Mouse (Mus musculus): Measurements from ENCODE around the gene Sorbs2. TPM values are rescaled to one million over a fixed set of nuclear protein-coding genes. Genes with fewer than 3 reads are reported as not detected.

Gene Sorbs2
- polyA plus RNA-seq, 1 experiment = 14.3 TPM

GRCm38 (mm10) chr8:45816765-45817426 lies 309.3 kb downstream of the Sorbs2 start:
- Histone ChIP-seq H3K36me3 (ENCODE audit: control insufficient read depth, insufficient read depth) (peaks cover 4% of the 10 kb centered on the region), H3ac (ENCODE audit: control insufficient read depth, insufficient read length) (no peak overlapping the region), H3K4me2 (ENCODE audit: low read depth) (no peak overlapping the region), H3K27me3 (ENCODE audit: control insufficient read depth, insufficient read depth, insufficient read length) (no peaks in the 10 kb centered on the region), H3K79me2 (ENCODE audit: control insufficient read depth, insufficient read depth) (no peaks in the 10 kb centered on the region), H3K4me3 (no peak overlapping the region)
- TF ChIP-seq SRF (IDR thresholded peaks at IDR 0.05; ENCODE audit: control insufficient read depth, insufficient read length, low read depth) (no peak), USF1 (IDR thresholded peaks at IDR 0.05; ENCODE audit: low read depth) (no peak), TCF12 (IDR thresholded peaks at IDR 0.05; ENCODE audit: insufficient read depth, poor library complexity, severe bottlenecking) (no peak), MYOD1 (IDR thresholded peaks at IDR 0.05; ENCODE audit: control insufficient read depth in 1 of 3, insufficient read length in 2 of 3, low read depth in 2 of 3) (no peak)

- Histone ChIP-seq H3K27me3 (ENCODE audit: control insufficient read depth, insufficient read depth, insufficient read length) (no peaks in the 10 kb centered on the region), H3K36me3 (ENCODE audit: control insufficient read depth, insufficient read depth) (no peaks in the 10 kb centered on the region), H3ac (ENCODE audit: control insufficient read depth, insufficient read length) (no peak overlapping the region), H3K79me2 (ENCODE audit: control insufficient read depth, insufficient read depth) (no peaks in the 10 kb centered on the region), H3K4me2 (ENCODE audit: low read depth) (no peak overlapping the region), H3K4me3 (no peak overlapping the region)
- no peak for TF ChIP-seq TCF3 (IDR thresholded peaks at IDR 0.05; ENCODE audit: insufficient read length, low read depth)
- TF ChIP-seq POLR2A (IDR thresholded peaks at IDR 0.05; ENCODE audit: insufficient read length, low read depth) = no peak
- no peak for TF ChIP-seq CEBPB (IDR thresholded peaks at IDR 0.05; ENCODE audit: insufficient read depth, poor library complexity, severe bottlenecking)
- no peak for TF ChIP-seq USF1 (IDR thresholded peaks at IDR 0.05; ENCODE audit: low read depth)
- no peak for TF ChIP-seq POLR2AphosphoS2 (IDR thresholded peaks at IDR 0.05; ENCODE audit: insufficient read length, low read depth)
- TF ChIP-seq MYOD1 (IDR thresholded peaks at IDR 0.05; ENCODE audit: control insufficient read depth in 1 of 3, insufficient read length in 2 of 3, low read depth in 2 of 3) = no peak
- TF ChIP-seq REST (IDR thresholded peaks at IDR 0.05; ENCODE audit: insufficient read depth, insufficient read length) = no peak
- TF ChIP-seq MYOG (IDR thresholded peaks at IDR 0.05; ENCODE audit: control insufficient read depth in 1 of 3, insufficient read depth in 1 of 3, insufficient read length in 2 of 3, low read depth in 2 of 3) = no peak
- no peak for TF ChIP-seq E2F4 (IDR thresholded peaks at IDR 0.05; ENCODE audit: insufficient read depth)
- TF ChIP-seq TCF12 (IDR thresholded peaks at IDR 0.05; ENCODE audit: insufficient read depth, poor library complexity, severe bottlenecking) = no peak
- TF ChIP-seq MAX (IDR thresholded peaks at IDR 0.05; ENCODE audit: low read depth) = no peak
- no peak for TF ChIP-seq SRF (IDR thresholded peaks at IDR 0.05; ENCODE audit: control insufficient read depth, insufficient read length, low read depth)
These were observed 314.1 kb downstream of the Sorbs2 start for GRCm38 (mm10) chr8:45821650-45822049.

GRCm38 (mm10) chr8:45829985-45830548 lies 322.5 kb downstream of the Sorbs2 start:
- TF ChIP-seq TCF12 (IDR thresholded peaks at IDR 0.05; ENCODE audit: insufficient read depth, poor library complexity, severe bottlenecking) = peak; percentile 13
- TF ChIP-seq MAX (IDR thresholded peaks at IDR 0.05; ENCODE audit: low read depth) = no peak
- TF ChIP-seq MYOG (IDR thresholded peaks at IDR 0.05; ENCODE audit: control insufficient read depth in 1 of 3, insufficient read depth in 1 of 3, insufficient read length in 2 of 3, low read depth in 2 of 3) = peak in 1 of 3 experiments; percentile 69
- TF ChIP-seq TCF3 (IDR thresholded peaks at IDR 0.05; ENCODE audit: insufficient read length, low read depth) = no peak
- TF ChIP-seq MYOD1 (IDR thresholded peaks at IDR 0.05; ENCODE audit: control insufficient read depth in 1 of 3, insufficient read length in 2 of 3, low read depth in 2 of 3) = peak; percentile 16 to 82 (median 37)
- Histone ChIP-seq H3K4me3 (no peak overlapping the region), H3ac (ENCODE audit: control insufficient read depth, insufficient read length) (no peak overlapping the region), H3K27me3 (ENCODE audit: control insufficient read depth, insufficient read depth, insufficient read length) (no peaks in the 10 kb centered on the region), H3K4me2 (ENCODE audit: low read depth) (peak overlapping the region; percentile 27), H3K79me2 (ENCODE audit: control insufficient read depth, insufficient read depth) (no peaks in the 10 kb centered on the region), H3K36me3 (ENCODE audit: control insufficient read depth, insufficient read depth) (no peaks in the 10 kb centered on the region)

- H3K36me3 ChIP-seq (ENCODE audit: control insufficient read depth, insufficient read depth) = no peaks in the 10 kb centered on the region
- H3ac ChIP-seq (ENCODE audit: control insufficient read depth, insufficient read length) = no peak overlapping the region
- TF ChIP-seq E2F4 (IDR thresholded peaks at IDR 0.05; ENCODE audit: insufficient read depth) (no peak), TCF3 (IDR thresholded peaks at IDR 0.05; ENCODE audit: insufficient read length, low read depth) (peak; percentile 77), SRF (IDR thresholded peaks at IDR 0.05; ENCODE audit: control insufficient read depth, insufficient read length, low read depth) (no peak), REST (IDR thresholded peaks at IDR 0.05; ENCODE audit: insufficient read depth, insufficient read length) (no peak), CEBPB (IDR thresholded peaks at IDR 0.05; ENCODE audit: insufficient read depth, poor library complexity, severe bottlenecking) (no peak), USF1 (IDR thresholded peaks at IDR 0.05; ENCODE audit: low read depth) (peak; percentile 50), MAX (IDR thresholded peaks at IDR 0.05; ENCODE audit: low read depth) (peak; percentile 17), MYOD1 (IDR thresholded peaks at IDR 0.05; ENCODE audit: control insufficient read depth in 1 of 3, insufficient read length in 2 of 3, low read depth in 2 of 3) (peak; percentile 86 to 96 (median 89)), TCF12 (IDR thresholded peaks at IDR 0.05; ENCODE audit: insufficient read depth, poor library complexity, severe bottlenecking) (peak; percentile 86), MYOG (IDR thresholded peaks at IDR 0.05; ENCODE audit: control insufficient read depth in 1 of 3, insufficient read depth in 1 of 3, insufficient read length in 2 of 3, low read depth in 2 of 3) (peak in 2 of 3 experiments; percentile 66 to 97), POLR2A (IDR thresholded peaks at IDR 0.05; ENCODE audit: insufficient read length, low read depth) (no peak), POLR2AphosphoS2 (IDR thresholded peaks at IDR 0.05; ENCODE audit: insufficient read length, low read depth) (no peak)
- no peaks in the 10 kb centered on the region for H3K79me2 ChIP-seq (ENCODE audit: control insufficient read depth, insufficient read depth)
- peak overlapping the region; percentile 10 for H3K4me2 ChIP-seq (ENCODE audit: low read depth)
- no peak overlapping the region for H3K4me3 ChIP-seq
- H3K27me3 ChIP-seq (ENCODE audit: control insufficient read depth, insufficient read depth, insufficient read length) = no peaks in the 10 kb centered on the region
These were observed 326.3 kb downstream of the Sorbs2 start for GRCm38 (mm10) chr8:45833896-45834295.

- Histone ChIP-seq H3ac (ENCODE audit: control insufficient read depth, insufficient read length) (no peak overlapping the region), H3K4me2 (ENCODE audit: low read depth) (no peak overlapping the region), H3K79me2 (ENCODE audit: control insufficient read depth, insufficient read depth) (no peaks in the 10 kb centered on the region), H3K27me3 (ENCODE audit: control insufficient read depth, insufficient read depth, insufficient read length) (no peaks in the 10 kb centered on the region), H3K36me3 (ENCODE audit: control insufficient read depth, insufficient read depth) (no peaks in the 10 kb centered on the region), H3K4me3 (no peak overlapping the region)
- no peak for TF ChIP-seq USF1 (IDR thresholded peaks at IDR 0.05; ENCODE audit: low read depth)
- TF ChIP-seq REST (IDR thresholded peaks at IDR 0.05; ENCODE audit: insufficient read depth, insufficient read length) = no peak
- no peak for TF ChIP-seq MYOD1 (IDR thresholded peaks at IDR 0.05; ENCODE audit: control insufficient read depth in 1 of 3, insufficient read length in 2 of 3, low read depth in 2 of 3)
- no peak for TF ChIP-seq MAX (IDR thresholded peaks at IDR 0.05; ENCODE audit: low read depth)
- no peak for TF ChIP-seq E2F4 (IDR thresholded peaks at IDR 0.05; ENCODE audit: insufficient read depth)
- no peak for TF ChIP-seq CEBPB (IDR thresholded peaks at IDR 0.05; ENCODE audit: insufficient read depth, poor library complexity, severe bottlenecking)
- no peak for TF ChIP-seq MYOG (IDR thresholded peaks at IDR 0.05; ENCODE audit: control insufficient read depth in 1 of 3, insufficient read depth in 1 of 3, insufficient read length in 2 of 3, low read depth in 2 of 3)
- TF ChIP-seq SRF (IDR thresholded peaks at IDR 0.05; ENCODE audit: control insufficient read depth, insufficient read length, low read depth) = no peak
- no peak for TF ChIP-seq POLR2AphosphoS2 (IDR thresholded peaks at IDR 0.05; ENCODE audit: insufficient read length, low read depth)
- no peak for TF ChIP-seq POLR2A (IDR thresholded peaks at IDR 0.05; ENCODE audit: insufficient read length, low read depth)
- TF ChIP-seq TCF3 (IDR thresholded peaks at IDR 0.05; ENCODE audit: insufficient read length, low read depth) = no peak
- no peak for TF ChIP-seq TCF12 (IDR thresholded peaks at IDR 0.05; ENCODE audit: insufficient read depth, poor library complexity, severe bottlenecking)
These were observed 335.7 kb downstream of the Sorbs2 start for GRCm38 (mm10) chr8:45843306-45843705.
